Mouse (Mus musculus) layer of hippocampus, postnatal 10 days (tissue): Measurements from ENCODE around the gene Chn2. TPM values are rescaled to one million over a fixed set of nuclear protein-coding genes. Genes with fewer than 3 reads are reported as not detected.

Experiments used
- DNase-seq, 2 experiments: peaks; one replicate each; pipeline ENCODE4 v3.0.0; 2021; ENCODE audit warnings: low spot score in 2 of 2
- total RNA-seq, 2 experiments: library from RNA; stranded (reverse); gene quantifications; 2 replicates each; pipeline ENCODE4 v1.2.3; 2021

The Chn2 gene
- total RNA-seq, 2 experiments from 2014 or later = 26.5 to 31.0 TPM

- no peak for DNase-seq
These were observed 289.4 kb downstream of the Chn2 start for GRCm38 (mm10) chr6:54328783-54329182.

GRCm38 (mm10) chr6:54329598-54329997 is 290.2 kb downstream of the Chn2 start:
- no peak for DNase-seq

DNA sequence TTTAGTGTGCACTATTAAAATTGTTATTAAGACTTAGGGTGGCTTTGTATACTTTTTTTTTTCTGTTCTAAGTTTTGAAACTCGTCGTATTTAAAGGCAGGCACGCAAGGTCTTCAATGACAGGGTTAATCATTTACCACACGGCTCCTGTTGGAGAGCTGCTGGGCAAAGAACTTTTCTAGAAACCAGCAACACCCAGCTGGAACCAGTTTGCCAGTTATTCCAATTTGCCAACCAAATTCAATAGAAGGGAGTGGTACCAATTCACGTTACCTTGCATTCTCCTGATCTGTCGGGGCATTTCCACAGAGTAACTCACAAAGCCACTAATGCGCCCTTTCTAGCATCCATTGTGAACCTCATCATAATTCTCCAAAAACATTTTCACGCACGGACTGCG is 290.8 kb downstream of the Chn2 start:
- DNase-seq = no peak

GRCm38 (mm10) chr6:54331765-54332164 is 292.4 kb downstream of the Chn2 start:
- DNase-seq = no peak

- no peak for DNase-seq
These were observed 292.8 kb downstream of the Chn2 start for GRCm38 (mm10) chr6:54332203-54332602.

DNA sequence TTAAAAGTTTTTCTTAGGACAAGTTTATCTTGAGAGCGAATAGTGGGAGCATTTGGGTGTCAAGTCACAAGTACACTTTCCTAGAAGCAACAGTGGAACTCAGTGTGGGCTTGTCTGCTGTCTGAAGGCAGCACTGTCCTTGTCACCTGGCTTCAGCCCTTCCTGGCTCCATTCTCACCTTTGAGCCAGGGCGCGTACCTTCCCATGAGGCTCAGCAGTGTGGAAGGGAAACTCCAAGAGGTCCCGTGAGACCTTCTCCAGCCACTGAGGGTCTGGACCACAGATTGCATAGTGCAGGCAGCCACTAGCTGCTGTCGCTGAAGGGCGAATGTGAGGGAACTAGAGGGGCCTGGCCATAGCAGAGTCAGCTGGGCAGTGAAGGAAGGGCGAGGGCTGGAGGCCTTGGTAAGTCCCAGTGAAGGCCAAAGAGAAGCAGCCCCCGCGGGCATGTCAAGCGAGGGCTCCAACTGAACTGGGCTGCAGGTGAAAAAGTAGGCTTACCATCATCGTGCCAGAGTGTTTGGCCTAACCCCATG is 293.8 kb downstream of the Chn2 start:
- no peak for DNase-seq

DNA sequence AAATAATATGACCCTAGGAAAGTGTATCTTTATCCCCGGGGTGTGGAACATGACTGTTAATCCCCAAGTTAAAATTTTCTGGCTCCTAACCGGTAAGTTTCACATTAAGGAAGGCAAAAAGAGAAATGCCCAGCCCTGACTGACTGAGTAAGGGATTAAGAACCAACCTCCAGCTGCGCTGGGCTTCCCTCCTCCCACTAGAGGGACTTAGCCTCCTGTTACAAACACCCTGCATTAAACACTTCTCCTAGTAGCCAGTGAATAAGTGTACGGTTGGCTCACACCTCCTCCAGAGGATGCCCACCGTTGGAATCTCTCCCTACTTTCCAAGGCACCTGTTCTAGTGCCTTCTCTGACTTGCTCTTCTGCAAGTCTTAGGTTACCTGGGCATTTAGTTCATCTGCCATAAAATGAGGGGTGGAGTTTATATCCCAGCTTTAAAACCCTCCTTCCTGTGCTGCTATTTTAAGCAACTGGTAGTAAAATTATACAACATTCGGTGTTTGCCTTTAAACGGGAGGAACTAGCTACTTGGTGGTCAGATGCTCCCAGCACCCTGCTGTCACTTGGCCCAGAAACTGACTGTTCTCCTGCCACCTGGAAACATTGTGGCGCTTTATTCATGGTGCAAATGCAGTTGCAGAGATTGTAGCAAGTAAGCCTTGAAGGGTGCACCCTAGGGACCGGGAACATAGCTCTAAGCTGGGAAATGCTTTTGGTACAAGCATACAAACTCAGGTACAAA is 294.5 kb downstream of the Chn2 start:
- no peak for DNase-seq

GRCm38 (mm10) chr6:54337321-54337720 is 298.0 kb downstream of the Chn2 start:
- peak in 1 of 2 experiments; percentile 44 for DNase-seq

DNA sequence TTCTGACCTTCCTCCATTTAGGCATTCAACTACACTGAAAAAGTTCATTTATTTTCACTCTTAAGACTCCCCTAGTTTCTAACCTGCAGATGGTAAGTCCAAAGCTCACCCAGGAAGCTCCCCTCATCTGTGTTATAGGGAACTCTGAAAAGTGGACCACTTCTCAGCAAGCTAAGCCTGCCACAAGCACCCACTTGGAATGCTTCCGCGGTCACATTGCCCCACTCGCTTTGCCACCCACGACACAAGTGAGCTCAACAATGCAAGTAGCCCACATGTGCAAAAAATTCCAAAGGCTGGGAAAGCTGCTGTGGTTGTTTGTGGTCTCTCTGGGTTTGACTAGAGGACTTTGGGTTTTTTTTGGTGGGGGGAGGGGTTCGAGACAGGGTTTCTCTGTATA is 301.8 kb downstream of the Chn2 start:
- no peak for DNase-seq

- no peak for DNase-seq
These were observed 302.9 kb downstream of the Chn2 start for GRCm38 (mm10) chr6:54342223-54342622.

Other genes starting within 250 kb of the Chn2 start
- gene Tril, start 218.7 kb upstream of the Chn2 start, total RNA-seq = 10 to 100 TPM; 70.0 to 72.0 TPM
- not detected for gene Cpvl, start 60.9 kb upstream of the Chn2 start, total RNA-seq